Mouse (Mus musculus) thymus, adult 18-20 months (tissue): ENCODE data around the gene Dtx1.
A peak's percentile ranks its signal among the peaks of the same experiment; 100 is the strongest.

Experiments
- DNase-seq, 2 experiments: peaks; one replicate each; pipeline ENCODE4 v3.0.0; 2022; ENCODE audit warnings: mixed read lengths in 2 of 2

The Dtx1 gene

DNA sequence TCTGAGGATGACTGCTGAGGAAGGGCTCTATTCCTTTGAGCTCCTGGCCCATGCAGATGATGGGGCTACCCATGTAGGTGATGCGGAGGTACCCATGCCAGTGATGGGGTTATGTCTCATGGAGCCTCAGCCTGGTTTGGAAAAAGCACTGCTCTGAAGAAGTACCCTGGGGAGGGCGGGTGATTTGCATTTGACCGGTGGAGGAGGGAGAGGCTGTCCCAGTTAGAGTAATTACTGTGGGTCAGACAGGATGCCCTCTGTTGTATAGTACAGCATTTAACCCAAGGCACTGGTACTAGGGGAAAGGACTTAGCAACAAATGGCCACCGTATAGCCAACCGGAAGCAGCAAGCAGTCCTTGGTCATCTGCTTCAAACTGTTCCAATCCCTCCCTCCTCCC lies 76.9 kb downstream of the Dtx1 start:
- no peak for DNase-seq

- DNase-seq, result no peak
Measured at GRCm38 (mm10) chr5:120634131-120634530, 77.6 kb downstream of the Dtx1 start, which contains the start of gene Cfap73. Gene Cfap73 (minus strand): TSS chr5:120634235.

GRCm38 (mm10) chr5:120631892-120632291 lies 79.8 kb downstream of the Dtx1 start:
- no peak for DNase-seq

DNA sequence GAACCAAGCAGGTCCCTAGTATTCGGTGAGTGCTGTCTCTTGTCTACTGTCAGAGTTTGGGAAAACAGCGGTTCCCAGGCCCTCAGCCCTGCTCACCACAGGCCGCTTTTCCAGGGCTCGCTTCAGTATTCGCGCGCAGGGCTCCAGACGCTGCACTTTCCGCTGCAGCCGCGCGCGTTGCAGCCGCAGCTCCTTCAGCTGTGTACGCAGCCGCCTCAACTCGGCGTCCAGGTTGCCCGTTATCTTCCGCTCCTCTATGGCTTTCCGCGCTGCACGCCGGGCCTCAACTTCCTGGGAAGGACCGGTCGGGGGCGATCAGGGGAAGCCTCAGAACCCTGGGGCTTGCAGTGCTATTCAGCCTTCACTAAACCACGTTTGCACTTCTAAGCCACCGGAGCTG lies 80.6 kb downstream of the Dtx1 start:
- DNase-seq, result peak in 1 of 2 experiments; percentile 43
